Mouse (Mus musculus) olfactory bulb, adult 2 months (tissue): ENCODE data around the gene Tlnrd1.

Experiments
- CTCF ChIP-seq: fragments of 200-500 bp; IDR thresholded peaks from 2 replicates; pipeline ENCODE4 v1.5.1; 2012; ENCODE audit warnings: low read depth, mild to moderate bottlenecking, low read length, moderate library complexity; ENCODE audit not compliant: insufficient read depth
- POLR2A ChIP-seq: fragments of 200-500 bp; IDR thresholded peaks from 2 replicates; pipeline ENCODE4 v1.6.1; 2012; ENCODE audit warnings: mild to moderate bottlenecking, low read depth, low read length, moderate library complexity; ENCODE audit not compliant: insufficient read depth

GRCm38 (mm10) chr7:83842486-83843259 is 41.4 kb downstream of the Tlnrd1 start:
- TF ChIP-seq CTCF: no peak
- TF ChIP-seq POLR2A: no peak
